Mouse (Mus musculus): ENCODE measurements around the gene Acsf2. TPM values are rescaled to one million over a fixed set of nuclear protein-coding genes. Genes with fewer than 3 reads are reported as not detected.

The Acsf2 gene
- polyA plus RNA-seq, 1 experiment: 8.3 TPM

GRCm38 (mm10) chr11:94596311-94596852 lies 5.3 kb downstream of the Acsf2 start:
- Histone ChIP-seq H3K4me3 (ENCODE audit: control insufficient read depth, low read depth, low read length) (no peak overlapping the region), H3K36me3 (ENCODE audit: control insufficient read depth, insufficient read depth, low read length) (no peaks in the 10 kb centered on the region), H3K27me3 (ENCODE audit: control insufficient read depth, insufficient read depth, low read length) (no peaks in the 10 kb centered on the region), H3K4me1 (ENCODE audit: control insufficient read depth, insufficient read depth, low read length) (peaks cover 5% of the 10 kb centered on the region), H3K27ac (ENCODE audit: control insufficient read depth, insufficient read depth, low read depth, low read length) (no peak overlapping the region)
- TF ChIP-seq POLR2A (IDR thresholded peaks at IDR 0.05; ENCODE audit: control insufficient read depth, low read depth, low read length): no peak
- TF ChIP-seq CTCF (IDR thresholded peaks at IDR 0.05; ENCODE audit: control insufficient read depth, insufficient read depth, insufficient replicate concordance, low read depth, low read length): no peak

GRCm38 (mm10) chr11:94587511-94587910 lies 14.2 kb downstream of the Acsf2 start:
- Histone ChIP-seq H3K27me3 (ENCODE audit: control insufficient read depth, insufficient read depth, low read length) (no peaks in the 10 kb centered on the region), H3K27ac (ENCODE audit: control insufficient read depth, insufficient read depth, low read depth, low read length) (no peak overlapping the region), H3K4me1 (ENCODE audit: control insufficient read depth, insufficient read depth, low read length) (no peaks in the 10 kb centered on the region; the same call in 1 of the 2 replicates), H3K4me3 (ENCODE audit: control insufficient read depth, low read depth, low read length) (no peak overlapping the region), H3K36me3 (ENCODE audit: control insufficient read depth, insufficient read depth, low read length) (no peaks in the 10 kb centered on the region)
- TF ChIP-seq POLR2A (IDR thresholded peaks at IDR 0.05; ENCODE audit: control insufficient read depth, low read depth, low read length) (no peak), CTCF (IDR thresholded peaks at IDR 0.05; ENCODE audit: control insufficient read depth, insufficient read depth, insufficient replicate concordance, low read depth, low read length) (no peak)

- H3K4me3 ChIP-seq (ENCODE audit: control insufficient read depth, low read depth, low read length): no peak overlapping the region
- no peak overlapping the region for H3K27ac ChIP-seq (ENCODE audit: control insufficient read depth, insufficient read depth, low read depth, low read length)
- TF ChIP-seq POLR2A (IDR thresholded peaks at IDR 0.05; ENCODE audit: control insufficient read depth, low read depth, low read length) (no peak), CTCF (IDR thresholded peaks at IDR 0.05; ENCODE audit: control insufficient read depth, insufficient read depth, insufficient replicate concordance, low read depth, low read length) (no peak)
Measured at GRCm38 (mm10) chr11:94585091-94585490, 16.6 kb downstream of the Acsf2 start.

GRCm38 (mm10) chr11:94580111-94580740 lies 21.4 kb downstream of the Acsf2 start:
- H3K27ac ChIP-seq (ENCODE audit: control insufficient read depth, insufficient read depth, low read depth, low read length): no peak overlapping the region
- H3K27me3 ChIP-seq (ENCODE audit: control insufficient read depth, insufficient read depth, low read length): no peaks in the 10 kb centered on the region
- TF ChIP-seq CTCF (IDR thresholded peaks at IDR 0.05; ENCODE audit: control insufficient read depth, insufficient read depth, insufficient replicate concordance, low read depth, low read length): no peak
- TF ChIP-seq POLR2A (IDR thresholded peaks at IDR 0.05; ENCODE audit: control insufficient read depth, low read depth, low read length): no peak
- no peaks in the 10 kb centered on the region for H3K36me3 ChIP-seq (ENCODE audit: control insufficient read depth, insufficient read depth, low read length)
- no peak overlapping the region for H3K4me3 ChIP-seq (ENCODE audit: control insufficient read depth, low read depth, low read length)
- H3K4me1 ChIP-seq (ENCODE audit: control insufficient read depth, insufficient read depth, low read length): no peaks in the 10 kb centered on the region

More at GRCm38 (mm10) chr11:94585091-94585490, 16.6 kb downstream of the Acsf2 start:
- Histone ChIP-seq H3K27me3 (ENCODE audit: control insufficient read depth, insufficient read depth, low read length) (no peaks in the 10 kb centered on the region), H3K36me3 (ENCODE audit: control insufficient read depth, insufficient read depth, low read length) (no peaks in the 10 kb centered on the region), H3K4me1 (ENCODE audit: control insufficient read depth, insufficient read depth, low read length) (no peaks in the 10 kb centered on the region; the same call in 1 of the 2 replicates)

GRCm38 (mm10) chr11:94576361-94576760 lies 25.3 kb downstream of the Acsf2 start:
- TF ChIP-seq CTCF (IDR thresholded peaks at IDR 0.05; ENCODE audit: control insufficient read depth, insufficient read depth, insufficient replicate concordance, low read depth, low read length): no peak
- TF ChIP-seq POLR2A (IDR thresholded peaks at IDR 0.05; ENCODE audit: control insufficient read depth, low read depth, low read length): no peak
- no peak overlapping the region for H3K27ac ChIP-seq (ENCODE audit: control insufficient read depth, insufficient read depth, low read depth, low read length)
- H3K27me3 ChIP-seq (ENCODE audit: control insufficient read depth, insufficient read depth, low read length): no peaks in the 10 kb centered on the region
- no peaks in the 10 kb centered on the region for H3K36me3 ChIP-seq (ENCODE audit: control insufficient read depth, insufficient read depth, low read length)
- H3K4me3 ChIP-seq (ENCODE audit: control insufficient read depth, low read depth, low read length): no peak overlapping the region
- H3K4me1 ChIP-seq (ENCODE audit: control insufficient read depth, insufficient read depth, low read length): peaks cover 2% of the 10 kb centered on the region; the same call in 1 of the 2 replicates

- Histone ChIP-seq H3K27ac (ENCODE audit: control insufficient read depth, insufficient read depth, low read depth, low read length) (no peak overlapping the region), H3K27me3 (ENCODE audit: control insufficient read depth, insufficient read depth, low read length) (no peaks in the 10 kb centered on the region), H3K4me1 (ENCODE audit: control insufficient read depth, insufficient read depth, low read length) (peaks cover 2% of the 10 kb centered on the region; the same call in 1 of the 2 replicates), H3K36me3 (ENCODE audit: control insufficient read depth, insufficient read depth, low read length) (no peaks in the 10 kb centered on the region), H3K4me3 (ENCODE audit: control insufficient read depth, low read depth, low read length) (no peak overlapping the region)
- no peak for TF ChIP-seq CTCF (IDR thresholded peaks at IDR 0.05; ENCODE audit: control insufficient read depth, insufficient read depth, insufficient replicate concordance, low read depth, low read length)
- TF ChIP-seq POLR2A (IDR thresholded peaks at IDR 0.05; ENCODE audit: control insufficient read depth, low read depth, low read length): no peak
Measured at GRCm38 (mm10) chr11:94575036-94575435, 26.6 kb downstream of the Acsf2 start.

- Histone ChIP-seq H3K27me3 (ENCODE audit: control insufficient read depth, insufficient read depth, low read length) (no peaks in the 10 kb centered on the region), H3K27ac (ENCODE audit: control insufficient read depth, insufficient read depth, low read depth, low read length) (no peak overlapping the region), H3K36me3 (ENCODE audit: control insufficient read depth, insufficient read depth, low read length) (no peaks in the 10 kb centered on the region), H3K4me3 (ENCODE audit: control insufficient read depth, low read depth, low read length) (no peak overlapping the region), H3K4me1 (ENCODE audit: control insufficient read depth, insufficient read depth, low read length) (peaks cover 2% of the 10 kb centered on the region; the same call in 1 of the 2 replicates)
- TF ChIP-seq POLR2A (IDR thresholded peaks at IDR 0.05; ENCODE audit: control insufficient read depth, low read depth, low read length) (no peak), CTCF (IDR thresholded peaks at IDR 0.05; ENCODE audit: control insufficient read depth, insufficient read depth, insufficient replicate concordance, low read depth, low read length) (no peak)
Measured at GRCm38 (mm10) chr11:94574560-94574959, 27.1 kb downstream of the Acsf2 start.

Measured in testis, adult 2 months (tissue).